Mouse (Mus musculus) kidney, adult 2 months (tissue): ENCODE results near the gene Spag7.

Experiments
- CTCF ChIP-seq: fragments of 200-500 bp; conservative IDR thresholded peaks from 2 replicates; pipeline ENCODE4 v1.5.1; 2011; ENCODE audit warnings: low read depth, mild to moderate bottlenecking, control low read depth, low read length, moderate library complexity, mixed read lengths; ENCODE audit not compliant: insufficient read depth, insufficient read length
- POLR2A ChIP-seq: fragments of 200-500 bp; IDR thresholded peaks from one replicate; pipeline ENCODE4 v1.6.1; 2011; ENCODE audit warnings: low read depth, low read length, control low read depth

GRCm38 (mm10) chr11:70702781-70703180 lies 33.6 kb upstream of the Spag7 start:
- TF ChIP-seq CTCF (no peak), POLR2A (no peak)
